Mouse (Mus musculus) intestine, postnatal 0 days (tissue): Measurements from ENCODE around the gene Bcl2l1. TPM values are rescaled to one million over a fixed set of nuclear protein-coding genes. Genes with fewer than 3 reads are reported as not detected.
A peak's percentile ranks its signal among the peaks of the same experiment; 100 is the strongest.

Experiments used
- ATAC-seq: fragments of 200-750 bp; cut with Nextera tagmentation; 2 replicates; pipeline ENCODE4 v1.8.0; 2017; ENCODE audit warnings: mild to moderate bottlenecking, moderate TSS enrichment, moderate library complexity
- H3K27ac ChIP-seq: fragments of 300-500 bp; sonication (generic); 2 replicates; pipeline ENCODE4 v1.5.1; 2014; ENCODE audit warnings: mild to moderate bottlenecking, low read depth, low read length, moderate library complexity
- H3K27me3 ChIP-seq: fragments of 300-500 bp; sonication (generic); replicated peaks from 2 replicates; pipeline ENCODE4 v1.6.1; 2014; ENCODE audit warnings: low read length, mixed read lengths; ENCODE audit not compliant: control insufficient read depth, insufficient read depth
- H3K36me3 ChIP-seq: fragments of 300-500 bp; sonication (generic); 2 replicates; pipeline ENCODE4 v1.6.1; 2014; ENCODE audit warnings: mild to moderate bottlenecking, moderate library complexity; ENCODE audit not compliant: control insufficient read depth, insufficient read depth
- H3K4me1 ChIP-seq: fragments of 300-500 bp; sonication (generic); replicated peaks from 2 replicates; pipeline ENCODE4 v1.6.1; 2014; ENCODE audit warnings: antibody characterized with exemption, low read length, mixed read lengths; ENCODE audit not compliant: control insufficient read depth, insufficient read depth
- H3K4me2 ChIP-seq: fragments of 300-500 bp; sonication (generic); replicated peaks from 2 replicates; pipeline ENCODE4 v1.6.1; 2014; ENCODE audit warnings: low read depth, mild to moderate bottlenecking, moderate library complexity
- H3K4me3 ChIP-seq: fragments of 300-500 bp; sonication (generic); 2 replicates; pipeline ENCODE4 v1.5.1; 2014; ENCODE audit warnings: low read depth, low read length
- H3K9ac ChIP-seq: fragments of 300-500 bp; sonication (generic); 2 replicates; pipeline ENCODE4 v1.6.1; 2014; ENCODE audit warnings: mild to moderate bottlenecking, low read depth, low read length
- H3K9me3 ChIP-seq: fragments of 300-500 bp; sonication (generic); 2 replicates; pipeline ENCODE4 v1.6.1; 2016; ENCODE audit warnings: mixed run types; ENCODE audit not compliant: control insufficient read depth
- CTCF ChIP-seq: sonication (generic); IDR thresholded peaks from 2 replicates; pipeline ENCODE4 v1.5.1; 2016; ENCODE audit warnings: low read depth, mild to moderate bottlenecking, control low read depth, antibody characterized with exemption, moderate library complexity
- WGBS: fragments of 180-500 bp; shearing (Covaris S2); extraction: QIAGEN DNeasy Blood & Tissue Kit; methylation state at CpG from one replicate; pipeline ENCODE4 v1.1.7; 2014; 5-methylcytosine and 5-hydroxymethylcytosine counted together
- polyA plus RNA-seq: library from polyadenylated mRNA; unstranded; fragments of >200 nt; fragmentation: Nextera tagmentation; extraction: Ambion mirVana; gene quantifications from 2 replicates; pipeline ENCODE4 v1.2.1, GENCODE M21; 2015

Gene Bcl2l1
- polyA plus RNA-seq, 1 experiment from 2014 or later, result 58.5 TPM

DNA sequence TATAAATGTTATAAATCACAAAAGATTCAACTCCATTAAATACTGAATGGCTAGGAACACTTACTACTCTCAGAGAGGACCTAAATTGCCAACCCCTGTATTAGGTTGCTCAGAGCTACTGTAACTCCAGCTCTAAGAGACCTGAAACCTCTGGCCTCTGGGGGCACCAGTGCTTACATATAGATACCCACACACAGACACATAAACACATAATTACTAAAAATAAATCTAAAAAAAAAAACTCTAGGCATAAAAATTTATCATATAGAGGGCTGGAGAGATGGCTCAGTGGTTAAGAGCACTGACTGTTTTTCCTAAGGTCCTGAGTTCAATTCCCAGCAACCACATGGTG is 30.8 kb downstream of the Bcl2l1 start:
- no peak overlapping the region for H3K9ac ChIP-seq
- no peaks in the 10 kb centered on the region for H3K36me3 ChIP-seq
- peaks cover 4% of the 10 kb centered on the region; the same call in 1 of the 2 replicates for H3K4me1 ChIP-seq
- TF ChIP-seq CTCF, result 0 out of 2 replicates have a peak, but pooled peaks have one; percentile 11
- H3K4me3 ChIP-seq, result no peak overlapping the region
- H3K4me2 ChIP-seq, result no peak overlapping the region
- no peaks in the 10 kb centered on the region for H3K27me3 ChIP-seq
- no peaks in the 10 kb centered on the region for H3K9me3 ChIP-seq
- ATAC-seq, result no peak
- H3K27ac ChIP-seq, result no peak overlapping the region

GRCm38 (mm10) chr2:152799954-152800761 is 31.4 kb downstream of the Bcl2l1 start:
- 46% methylated on average over 7 of the region's 7 CpGs for WGBS
- no peak for ATAC-seq
- H3K27ac ChIP-seq, result peak overlapping the region; percentile 41; the same call in 1 of the 2 replicates
- no peak for TF ChIP-seq CTCF
- peaks cover 4% of the 10 kb centered on the region; the same call in 1 of the 2 replicates for H3K4me1 ChIP-seq
- H3K4me3 ChIP-seq, result no peak overlapping the region
- H3K4me2 ChIP-seq, result no peak overlapping the region
- no peaks in the 10 kb centered on the region for H3K36me3 ChIP-seq
- H3K27me3 ChIP-seq, result no peaks in the 10 kb centered on the region
- no peak overlapping the region for H3K9ac ChIP-seq
- no peaks in the 10 kb centered on the region for H3K9me3 ChIP-seq

- Histone ChIP-seq H3K36me3 (no peaks in the 10 kb centered on the region), H3K27me3 (no peaks in the 10 kb centered on the region), H3K4me3 (no peak overlapping the region), H3K27ac (no peak overlapping the region), H3K9me3 (no peaks in the 10 kb centered on the region), H3K9ac (no peak overlapping the region), H3K4me1 (no peaks in the 10 kb centered on the region), H3K4me2 (no peak overlapping the region)
- WGBS, result 70% methylated on average over 1 of the region's 1 CpGs
- no peak for ATAC-seq
- TF ChIP-seq CTCF, result no peak
Measured at GRCm38 (mm10) chr2:152797589-152797988, 33.9 kb downstream of the Bcl2l1 start.

- Histone ChIP-seq H3K27ac (no peak overlapping the region), H3K4me1 (no peaks in the 10 kb centered on the region), H3K4me3 (no peak overlapping the region), H3K9ac (no peak overlapping the region), H3K27me3 (no peaks in the 10 kb centered on the region), H3K9me3 (no peaks in the 10 kb centered on the region), H3K4me2 (no peak overlapping the region), H3K36me3 (no peaks in the 10 kb centered on the region)
- no peak for TF ChIP-seq CTCF
- ATAC-seq, result no peak
- WGBS, result 84% methylated on average over 9 of the region's 9 CpGs
Measured at GRCm38 (mm10) chr2:152794281-152794827, 37.2 kb downstream of the Bcl2l1 start.

DNA sequence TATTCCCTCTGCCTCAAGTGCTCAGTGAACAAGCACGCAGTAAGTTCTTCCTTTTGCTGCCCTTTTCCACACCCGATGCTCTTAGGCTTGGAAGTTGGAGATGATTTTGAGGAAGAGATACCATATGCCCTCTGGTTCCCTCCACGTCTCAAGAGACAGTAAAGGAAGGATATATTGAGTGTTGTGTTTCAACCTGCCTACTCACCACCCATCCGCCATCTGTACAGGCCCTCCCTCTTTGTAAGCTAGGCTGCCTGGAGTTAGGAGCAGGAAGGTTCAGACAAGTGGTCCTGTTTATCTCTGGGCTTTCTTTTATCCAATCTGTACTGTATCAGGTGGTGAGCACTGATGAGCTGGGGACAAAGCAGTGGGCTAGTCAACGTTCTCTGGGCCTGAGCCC is 38.1 kb downstream of the Bcl2l1 start:
- WGBS, result 72% methylated on average over 5 of the region's 5 CpGs
- Histone ChIP-seq H3K27me3 (no peaks in the 10 kb centered on the region), H3K4me2 (no peak overlapping the region), H3K4me1 (no peaks in the 10 kb centered on the region), H3K4me3 (no peak overlapping the region), H3K36me3 (no peaks in the 10 kb centered on the region), H3K9me3 (no peaks in the 10 kb centered on the region), H3K9ac (no peak overlapping the region), H3K27ac (no peak overlapping the region)
- ATAC-seq, result no peak
- TF ChIP-seq CTCF, result no peak

- no peak for ATAC-seq
- Histone ChIP-seq H3K4me1 (no peaks in the 10 kb centered on the region), H3K9ac (no peak overlapping the region), H3K9me3 (no peaks in the 10 kb centered on the region), H3K27me3 (no peaks in the 10 kb centered on the region), H3K4me2 (no peak overlapping the region), H3K27ac (no peak overlapping the region), H3K36me3 (no peaks in the 10 kb centered on the region), H3K4me3 (no peak overlapping the region)
- no peak for TF ChIP-seq CTCF
- WGBS, result 22% methylated on average over 2 of the region's 2 CpGs
Measured at GRCm38 (mm10) chr2:152792461-152792860, 39.1 kb downstream of the Bcl2l1 start.
